Mouse (Mus musculus): ENCODE measurements at regions not wholly inside any gene's neighbourhood (a gene's known extent, or its start where the extent isn't known, plus 50 kb on each side); places are given as distances from the start of the nearest gene placed in this dataset.

GRCm38 (mm10) chr15:64621876-64622275, 195.6 kb upstream of the Gm21798 start:
- DNase-seq (ENCODE audit: low read depth, low spot score): no peak
- Histone ChIP-seq H3K27me3 (ENCODE audit: control insufficient read depth, insufficient read depth, low read length, poor library complexity, severe bottlenecking) (no peaks in the 10 kb centered on the region), H3K36me3 (ENCODE audit: control insufficient read depth, insufficient read depth, low read length, poor library complexity, severe bottlenecking) (no peaks in the 10 kb centered on the region)

GRCm38 (mm10) chr15:64622591-64622990, 194.9 kb upstream of the Gm21798 start:
- no peaks in the 10 kb centered on the region for H3K36me3 ChIP-seq (ENCODE audit: control insufficient read depth, insufficient read depth, low read length, poor library complexity, severe bottlenecking)
- no peaks in the 10 kb centered on the region for H3K27me3 ChIP-seq (ENCODE audit: control insufficient read depth, insufficient read depth, low read length, poor library complexity, severe bottlenecking)
- no peak for DNase-seq (ENCODE audit: low read depth, low spot score)

GRCm38 (mm10) chr15:64626359-64626758, 191.1 kb upstream of the Gm21798 start:
- Histone ChIP-seq H3K36me3 (ENCODE audit: control insufficient read depth, insufficient read depth, low read length, poor library complexity, severe bottlenecking) (no peaks in the 10 kb centered on the region), H3K27me3 (ENCODE audit: control insufficient read depth, insufficient read depth, low read length, poor library complexity, severe bottlenecking) (no peaks in the 10 kb centered on the region)
- no peak for DNase-seq (ENCODE audit: low read depth, low spot score)

GRCm38 (mm10) chr15:64627258-64627657, 190.2 kb upstream of the Gm21798 start:
- no peaks in the 10 kb centered on the region for H3K27me3 ChIP-seq (ENCODE audit: control insufficient read depth, insufficient read depth, low read length, poor library complexity, severe bottlenecking)
- peak; percentile 74 for DNase-seq (ENCODE audit: low read depth, low spot score)
- no peaks in the 10 kb centered on the region for H3K36me3 ChIP-seq (ENCODE audit: control insufficient read depth, insufficient read depth, low read length, poor library complexity, severe bottlenecking)

Data from splenic B cell, adult 2 months (primary cell).